Mouse (Mus musculus) hindbrain, embryonic 11.5 days (tissue): ENCODE measurements around the gene Ddc. TPM values are rescaled to one million over a fixed set of nuclear protein-coding genes. Genes with fewer than 3 reads are reported as not detected.
A peak's percentile ranks its signal among the peaks of the same experiment; 100 is the strongest.

Source experiments
- ATAC-seq: fragments of 200-750 bp; cut with Nextera tagmentation; 2 replicates; pipeline ENCODE4 v1.8.0; 2017; ENCODE audit warnings: mild to moderate bottlenecking, moderate TSS enrichment, moderate library complexity; ENCODE audit not compliant: low FRiP score
- DNase-seq: peaks from one replicate; pipeline ENCODE4 v3.0.0-alpha.2; 2015; ENCODE audit warnings: low spot score
- H3K27ac ChIP-seq: fragments of 300-500 bp; sonication (generic); 2 replicates; pipeline ENCODE4 v1.5.1; 2014; ENCODE audit warnings: mild to moderate bottlenecking, low read depth, low read length
- H3K27me3 ChIP-seq: fragments of 300-500 bp; sonication (generic); 2 replicates; pipeline ENCODE4 v1.6.1; 2014; ENCODE audit warnings: mild to moderate bottlenecking, low read length, moderate library complexity, mixed read lengths; ENCODE audit not compliant: control insufficient read depth, insufficient read depth
- H3K36me3 ChIP-seq: fragments of 300-500 bp; sonication (generic); 2 replicates; pipeline ENCODE4 v1.6.1; 2014; ENCODE audit warnings: mild to moderate bottlenecking, low read length, moderate library complexity, mixed read lengths; ENCODE audit not compliant: control insufficient read depth, insufficient read depth
- H3K4me1 ChIP-seq: fragments of 300-500 bp; sonication (generic); replicated peaks from 2 replicates; pipeline ENCODE4 v1.6.1; 2014; ENCODE audit warnings: low read length, mixed read lengths; ENCODE audit not compliant: control insufficient read depth, insufficient read depth
- H3K4me2 ChIP-seq: fragments of 300-500 bp; sonication (generic); replicated peaks from 2 replicates; pipeline ENCODE4 v1.6.1; 2014; ENCODE audit warnings: mild to moderate bottlenecking, low read depth, low read length
- H3K4me3 ChIP-seq: fragments of 300-500 bp; sonication (generic); 2 replicates; pipeline ENCODE4 v1.5.1; 2014; ENCODE audit warnings: low read depth, low read length
- H3K9ac ChIP-seq: fragments of 300-500 bp; sonication (generic); 2 replicates; pipeline ENCODE4 v1.6.1; 2014; ENCODE audit warnings: low read depth, low read length
- H3K9me3 ChIP-seq: fragments of 300-500 bp; sonication (generic); 2 replicates; pipeline ENCODE4 v1.6.1; 2016; ENCODE audit warnings: low read length; ENCODE audit not compliant: control insufficient read depth
- WGBS: fragments of 180-500 bp; shearing (Covaris S2); extraction: QIAGEN DNeasy Blood & Tissue Kit; methylation state at CpG from one replicate; pipeline ENCODE4 v1.1.7; 2014; 5-methylcytosine and 5-hydroxymethylcytosine counted together
- polyA plus RNA-seq: library from polyadenylated mRNA; unstranded; fragments of >200 nt; fragmentation: Nextera tagmentation; extraction: Ambion mirVana; gene quantifications from 2 replicates; pipeline ENCODE4 v1.2.1, GENCODE M21; 2014

Ddc gene
- polyA plus RNA-seq, 1 experiment from 2014 or later, result 14.3 TPM

DNA sequence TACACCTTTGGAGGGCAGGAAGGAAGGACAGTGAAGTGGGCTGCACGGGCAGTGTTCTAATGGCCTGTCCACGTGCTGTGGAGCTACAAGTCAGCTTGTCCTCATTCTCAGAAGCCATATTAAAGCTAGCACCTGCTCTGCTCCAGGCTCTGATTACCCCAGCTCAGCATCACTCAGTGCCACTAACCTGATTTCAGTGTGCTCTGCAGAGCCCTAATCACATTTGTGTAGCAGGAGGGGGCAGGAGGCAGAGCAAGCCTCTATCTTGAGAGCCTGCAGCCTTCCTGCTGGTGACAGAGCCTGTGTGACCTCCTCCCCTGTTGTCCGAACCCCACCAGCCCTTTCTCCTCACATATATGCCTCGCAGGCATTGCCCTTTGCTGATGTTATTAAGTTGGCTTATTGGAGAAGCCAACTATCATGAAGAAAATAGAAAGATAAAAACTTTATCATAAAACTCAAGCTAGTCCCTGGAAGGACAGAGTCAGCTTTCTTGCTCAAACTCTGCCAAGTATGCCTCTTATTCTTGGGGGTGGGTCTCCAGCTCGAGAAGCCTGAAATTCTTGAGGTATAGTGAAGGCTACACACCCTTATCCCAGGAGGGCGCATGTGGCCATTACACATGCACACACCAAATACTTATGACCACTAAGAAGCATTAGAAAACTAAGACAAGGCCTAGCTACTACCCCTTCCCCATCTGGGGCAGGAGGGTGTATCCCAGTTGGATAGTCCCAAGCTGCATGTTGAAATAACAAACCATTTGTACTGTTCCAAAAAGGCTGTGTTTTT lies 47.3 kb downstream of the Ddc start:
- ATAC-seq (peak; percentile 52; the same call in 1 of the 2 replicates), DNase-seq (no peak)
- Histone ChIP-seq H3K4me1 (peaks cover 9% of the 10 kb centered on the region; the same call in 1 of the 2 replicates), H3K4me2 (no peak overlapping the region), H3K36me3 (no peaks in the 10 kb centered on the region), H3K9ac (no peak overlapping the region), H3K4me3 (no peak overlapping the region), H3K27ac (peak overlapping the region; percentile 40), H3K27me3 (no peaks in the 10 kb centered on the region), H3K9me3 (no peaks in the 10 kb centered on the region)
- 59% methylated on average over 6 of the region's 6 CpGs for WGBS

GRCm38 (mm10) chr11:11849513-11850311 lies 48.2 kb downstream of the Ddc start:
- DNase-seq, result no peak
- H3K9me3 ChIP-seq, result no peaks in the 10 kb centered on the region
- H3K27me3 ChIP-seq, result no peaks in the 10 kb centered on the region
- H3K4me3 ChIP-seq, result no peak overlapping the region
- no peaks in the 10 kb centered on the region for H3K36me3 ChIP-seq
- WGBS, result 74% methylated on average over 13 of the region's 13 CpGs
- peaks cover 4% of the 10 kb centered on the region; the same call in 1 of the 2 replicates for H3K4me1 ChIP-seq
- H3K27ac ChIP-seq, result peak overlapping the region; percentile 40
- no peak overlapping the region for H3K4me2 ChIP-seq
- ATAC-seq, result no peak
- H3K9ac ChIP-seq, result no peak overlapping the region

DNA sequence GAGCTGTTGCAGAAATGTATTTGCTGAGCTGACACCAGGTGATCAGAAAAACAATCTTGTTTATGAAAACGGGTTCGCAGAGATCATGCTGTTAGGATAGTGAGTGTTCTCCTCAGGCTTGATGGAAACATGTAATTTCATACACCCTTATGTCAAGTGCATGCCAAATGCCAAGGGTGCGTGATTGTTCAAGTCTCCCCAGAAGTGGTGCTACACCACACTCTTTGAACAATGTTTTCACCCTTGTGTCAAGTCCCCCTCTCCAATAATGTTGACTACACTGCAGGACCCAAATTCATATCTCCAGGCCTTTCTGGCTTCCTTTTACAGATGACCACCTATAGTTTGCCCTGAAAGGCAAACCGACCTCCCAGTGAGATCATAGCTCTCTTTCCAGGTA lies 49.5 kb downstream of the Ddc start:
- Histone ChIP-seq H3K9ac (no peak overlapping the region), H3K36me3 (no peaks in the 10 kb centered on the region), H3K4me3 (no peak overlapping the region), H3K4me1 (peaks cover 4% of the 10 kb centered on the region; the same call in 1 of the 2 replicates), H3K4me2 (no peak overlapping the region), H3K27me3 (no peaks in the 10 kb centered on the region), H3K9me3 (no peaks in the 10 kb centered on the region), H3K27ac (no peak overlapping the region)
- 92% methylated on average over 4 of the region's 4 CpGs for WGBS
- ATAC-seq (no peak), DNase-seq (no peak)

DNA sequence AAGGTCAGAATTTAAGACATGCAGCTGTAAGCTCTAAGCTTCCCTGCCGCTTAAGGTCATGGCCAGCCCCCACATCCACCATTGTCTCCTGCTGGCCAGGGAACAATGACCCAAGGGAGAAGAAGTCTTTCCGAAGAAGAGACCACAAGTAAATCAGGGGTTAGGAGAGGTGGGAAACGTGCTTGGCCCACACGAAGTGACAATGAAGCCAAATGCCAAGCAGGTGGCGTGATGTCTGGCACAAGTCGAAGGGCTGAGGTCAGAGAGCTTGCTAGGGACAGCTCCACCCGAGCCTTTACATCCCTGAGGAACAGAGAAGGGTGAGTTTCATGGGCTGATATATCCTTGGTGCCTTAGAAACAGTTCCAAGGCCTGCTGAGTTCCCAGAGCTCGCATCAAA lies 52.9 kb downstream of the Ddc start:
- Histone ChIP-seq H3K27me3 (no peaks in the 10 kb centered on the region), H3K27ac (no peak overlapping the region), H3K9me3 (no peaks in the 10 kb centered on the region), H3K4me3 (no peak overlapping the region), H3K9ac (no peak overlapping the region), H3K4me2 (no peak overlapping the region), H3K36me3 (no peaks in the 10 kb centered on the region), H3K4me1 (no peaks in the 10 kb centered on the region; the same call in 1 of the 2 replicates)
- WGBS, result 60% methylated on average over 8 of the region's 8 CpGs
- DNase-seq, result no peak
- ATAC-seq, result no peak

GRCm38 (mm10) chr11:11844367-11844971 lies 53.5 kb downstream of the Ddc start:
- H3K27ac ChIP-seq, result no peak overlapping the region
- H3K4me3 ChIP-seq, result no peak overlapping the region
- no peak overlapping the region for H3K9ac ChIP-seq
- WGBS, result 56% methylated on average over 13 of the region's 13 CpGs
- no peaks in the 10 kb centered on the region for H3K36me3 ChIP-seq
- DNase-seq, result no peak
- no peaks in the 10 kb centered on the region for H3K27me3 ChIP-seq
- no peak overlapping the region for H3K4me2 ChIP-seq
- no peaks in the 10 kb centered on the region; the same call in 1 of the 2 replicates for H3K4me1 ChIP-seq
- peak; percentile 83 for ATAC-seq
- H3K9me3 ChIP-seq, result no peaks in the 10 kb centered on the region

DNA sequence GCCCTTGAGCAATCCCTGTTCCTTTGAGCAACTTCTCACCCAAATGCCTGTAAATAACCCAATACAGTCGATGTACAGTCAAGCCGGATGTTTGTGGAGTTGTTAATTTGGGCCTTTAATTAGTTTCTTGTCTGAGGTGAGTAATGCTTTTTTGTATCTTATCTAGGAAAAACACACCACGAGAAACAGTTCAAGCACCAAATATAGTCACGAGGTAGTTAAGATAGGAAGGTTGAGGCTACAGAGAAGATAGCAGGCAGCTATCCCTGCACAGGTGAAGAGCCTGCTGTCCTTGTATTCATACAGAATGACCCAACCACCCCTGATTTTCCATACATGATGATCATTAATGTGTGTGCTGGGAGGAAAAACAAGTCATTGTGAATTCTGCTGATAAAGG lies 56.4 kb downstream of the Ddc start:
- H3K27me3 ChIP-seq, result no peaks in the 10 kb centered on the region
- H3K4me2 ChIP-seq, result no peak overlapping the region
- H3K27ac ChIP-seq, result no peak overlapping the region
- ATAC-seq (no peak), DNase-seq (no peak)
- 88% methylated on average over 4 of the region's 4 CpGs for WGBS
- no peak overlapping the region for H3K9ac ChIP-seq
- no peaks in the 10 kb centered on the region; the same call in 1 of the 2 replicates for H3K4me1 ChIP-seq
- no peak overlapping the region for H3K4me3 ChIP-seq
- no peaks in the 10 kb centered on the region for H3K9me3 ChIP-seq
- no peaks in the 10 kb centered on the region for H3K36me3 ChIP-seq

GRCm38 (mm10) chr11:11840746-11841145 lies 57.2 kb downstream of the Ddc start:
- Histone ChIP-seq H3K27me3 (no peaks in the 10 kb centered on the region), H3K9me3 (no peaks in the 10 kb centered on the region), H3K36me3 (no peaks in the 10 kb centered on the region), H3K4me2 (no peak overlapping the region), H3K4me1 (no peaks in the 10 kb centered on the region; the same call in 1 of the 2 replicates), H3K4me3 (no peak overlapping the region), H3K27ac (no peak overlapping the region), H3K9ac (no peak overlapping the region)
- ATAC-seq, result no peak
- no peak for DNase-seq
- WGBS, result 90% methylated on average over 2 of the region's 2 CpGs

GRCm38 (mm10) chr11:11839874-11840273 lies 58.1 kb downstream of the Ddc start:
- Histone ChIP-seq H3K4me2 (no peak overlapping the region), H3K4me1 (no peaks in the 10 kb centered on the region; the same call in 1 of the 2 replicates), H3K9ac (no peak overlapping the region), H3K27ac (no peak overlapping the region), H3K27me3 (no peaks in the 10 kb centered on the region), H3K4me3 (no peak overlapping the region), H3K9me3 (no peaks in the 10 kb centered on the region), H3K36me3 (no peaks in the 10 kb centered on the region)
- WGBS, result 90% methylated on average over 7 of the region's 7 CpGs
- no peak for ATAC-seq
- DNase-seq, result no peak
